Mouse (Mus musculus) G1E (cell line): ENCODE measurements around the gene Lrba. TPM values are rescaled to one million over a fixed set of nuclear protein-coding genes. Genes with fewer than 3 reads are reported as not detected.
A peak's percentile ranks its signal among the peaks of the same experiment; 100 is the strongest.

Experiments
- ATAC-seq: 2 replicates; pipeline ENCODE4 v1.8.0; 2016; ENCODE audit warnings: mild to moderate bottlenecking; ENCODE audit not compliant: insufficient number of reproducible peaks, poor library complexity, low FRiP score, severe bottlenecking; ENCODE audit errors: extremely low read depth
- DNase-seq: peaks from one replicate; pipeline ENCODE4 v3.0.0; 2012; ENCODE audit warnings: low spot score
- H3K27me3 ChIP-seq: 2 replicates; pipeline ENCODE4 v1.6.1; 2012; ENCODE audit warnings: mild to moderate bottlenecking, low read length, inconsistent platforms; ENCODE audit not compliant: insufficient read depth
- H3K36me3 ChIP-seq: replicated peaks from 2 replicates; pipeline ENCODE3; 2012; ENCODE audit warnings: mild to moderate bottlenecking, inconsistent platforms
- H3K4me1 ChIP-seq: 2 replicates; pipeline ENCODE4 v1.6.1; 2012; ENCODE audit warnings: low read depth, low read length, inconsistent platforms, mixed read lengths; ENCODE audit not compliant: insufficient read depth
- H3K4me3 ChIP-seq: 2 replicates; pipeline ENCODE4 v1.5.1; 2012; ENCODE audit warnings: low read depth, mild to moderate bottlenecking, inconsistent platforms, low read length, moderate library complexity, mixed read lengths
- H3K9me3 ChIP-seq: replicated peaks from 2 replicates; pipeline ENCODE4 v1.6.1; 2012; ENCODE audit warnings: inconsistent platforms
- CTCF ChIP-seq: IDR thresholded peaks from 2 replicates; pipeline ENCODE4 v1.5.1; 2012; ENCODE audit warnings: low read depth, low read length, inconsistent platforms, mixed read lengths
- GATA1 ChIP-seq: IDR thresholded peaks from 2 replicates; pipeline ENCODE4 v1.6.1; 2012; ENCODE audit warnings: borderline replicate concordance, low read length, inconsistent platforms, mixed read lengths
- GATA2 ChIP-seq: IDR thresholded peaks from 2 replicates; pipeline ENCODE4 v1.6.1; 2012; ENCODE audit warnings: low read depth, low read length, inconsistent platforms, borderline replicate concordance
- POLR2AphosphoS5 ChIP-seq: IDR thresholded peaks from 2 replicates; pipeline ENCODE4 v1.6.1; 2012; ENCODE audit warnings: low read depth, low read length, inconsistent platforms; ENCODE audit not compliant: insufficient replicate concordance
- TAL1 ChIP-seq: conservative IDR thresholded peaks from 2 replicates; pipeline ENCODE4 v1.6.1; 2012; ENCODE audit warnings: low read depth, low read length, inconsistent platforms, mixed read lengths
- polyA plus RNA-seq: library from polyadenylated mRNA; stranded (reverse); fragments of >175 nt; gene quantifications from 2 replicates; pipeline ENCODE4 v1.2.3, GENCODE M21; 2012
- total RNA-seq, 2 experiments: library from RNA; stranded (forward) in 1 of 2; stranded (reverse) in 1 of 2; fragments of 200-1000 nt in 1 of 2; fragments of >200 nt in 1 of 2; fragmentation: Nextera tagmentation in 1 of 2; gene quantifications; 2 replicates each; pipeline ENCODE4 v1.2.3; 2014 to 2017

The Lrba gene
- total and polyA plus RNA-seq, 3 experiments = 6.1 to 34.4 (median 30.4) TPM

GRCm38 (mm10) chr3:86605775-86606174 is 381.3 kb downstream of the Lrba start:
- TF ChIP-seq TAL1 = no peak
- no peak for TF ChIP-seq POLR2AphosphoS5
- no peak for TF ChIP-seq CTCF
- no peak for TF ChIP-seq GATA2
- Histone ChIP-seq H3K4me1 (peaks cover 21% of the 10 kb centered on the region), H3K36me3 (no peaks in the 10 kb centered on the region)

GRCm38 (mm10) chr3:86627008-86627743 is 402.7 kb downstream of the Lrba start:
- no peak for DNase-seq
- 0 out of 2 replicates have a peak, but pooled peaks have one; percentile 12 for TF ChIP-seq TAL1
- no peak for TF ChIP-seq CTCF
- Histone ChIP-seq H3K27me3 (no peaks in the 10 kb centered on the region), H3K36me3 (no peaks in the 10 kb centered on the region), H3K9me3 (no peaks in the 10 kb centered on the region), H3K4me1 (peaks cover 32% of the 10 kb centered on the region), H3K4me3 (no peak overlapping the region)
- peak; percentile 26 for ATAC-seq

More at GRCm38 (mm10) chr3:86605775-86606174, 381.3 kb downstream of the Lrba start:
- no peak overlapping the region; the same call in 1 of the 2 replicates for H3K4me3 ChIP-seq
- H3K27me3 ChIP-seq = no peaks in the 10 kb centered on the region
- no peaks in the 10 kb centered on the region for H3K9me3 ChIP-seq
- ATAC-seq (peak; percentile 67), DNase-seq (no peak)

GRCm38 (mm10) chr3:86629379-86629778 is 404.9 kb downstream of the Lrba start:
- TF ChIP-seq GATA1 (no peak), POLR2AphosphoS5 (no peak), TAL1 (no peak), CTCF (no peak), GATA2 (no peak)
- Histone ChIP-seq H3K4me1 (peaks cover 32% of the 10 kb centered on the region), H3K27me3 (no peaks in the 10 kb centered on the region), H3K36me3 (no peaks in the 10 kb centered on the region), H3K4me3 (no peak overlapping the region; the same call in 1 of the 2 replicates), H3K9me3 (no peaks in the 10 kb centered on the region)
- peak; percentile 58 for ATAC-seq
- DNase-seq = no peak

GRCm38 (mm10) chr3:86635464-86635863 is 411.0 kb downstream of the Lrba start:
- Histone ChIP-seq H3K27me3 (no peaks in the 10 kb centered on the region), H3K36me3 (no peaks in the 10 kb centered on the region), H3K9me3 (peaks cover 5% of the 10 kb centered on the region; the same call in 1 of the 2 replicates), H3K4me1 (peaks cover 5% of the 10 kb centered on the region), H3K4me3 (no peak overlapping the region)
- no peak for ATAC-seq
- TF ChIP-seq TAL1 (no peak), GATA1 (no peak), CTCF (no peak), POLR2AphosphoS5 (no peak), GATA2 (no peak)
- DNase-seq = no peak

- TF ChIP-seq TAL1 = no peak
- TF ChIP-seq GATA2 = no peak
- TF ChIP-seq CTCF = no peak
- no peak for TF ChIP-seq GATA1
- TF ChIP-seq POLR2AphosphoS5 = no peak
- ATAC-seq (no peak), DNase-seq (no peak)
- Histone ChIP-seq H3K4me3 (no peak overlapping the region), H3K4me1 (peaks cover 5% of the 10 kb centered on the region), H3K36me3 (no peaks in the 10 kb centered on the region), H3K27me3 (no peaks in the 10 kb centered on the region), H3K9me3 (peaks cover 5% of the 10 kb centered on the region; the same call in 1 of the 2 replicates)
Measured at GRCm38 (mm10) chr3:86635940-86636339, 411.5 kb downstream of the Lrba start.

- no peak for DNase-seq
- no peak for TF ChIP-seq POLR2AphosphoS5
- H3K27me3 ChIP-seq = no peaks in the 10 kb centered on the region
- H3K4me3 ChIP-seq = no peak overlapping the region
- H3K9me3 ChIP-seq = peaks cover 5% of the 10 kb centered on the region; the same call in 1 of the 2 replicates
- peaks cover 5% of the 10 kb centered on the region for H3K4me1 ChIP-seq
- no peak for ATAC-seq
- no peaks in the 10 kb centered on the region for H3K36me3 ChIP-seq
Measured at GRCm38 (mm10) chr3:86638552-86639348, 414.3 kb downstream of the Lrba start.
